ENCODE assay signal across 1 mouse cellular context in genomic region chr7:44359908-44360672, GRCm38 (mm10).
A peak's percentile ranks its signal among the peaks of the same experiment; 100 is the strongest.
TF ChIP-seq lines count a peak whose summit lies in the region.

No protein-coding gene starts in this region.

TF ChIP-seq in CH12.LX, 34 proteins besides CTCF, POLR2A, EP300 and RAD21 (continued from another document):
- TF ChIP-seq CHD1 (IDR thresholded peaks at IDR 0.05; ENCODE audit: low read depth, low read length) (no peak), JUN (IDR thresholded peaks at IDR 0.05; ENCODE audit: insufficient read depth, low read depth, low read length) (no peak), NELFE (IDR thresholded peaks at IDR 0.05; ENCODE audit: low read depth, low read length) (peak; percentile 60; the same call in 1 of the 2 replicates), SMC3 (IDR thresholded peaks at IDR 0.05; ENCODE audit: low read depth, low read length) (no peak), MAX (IDR thresholded peaks at IDR 0.05; ENCODE audit: low read length) (peak; percentile 58; the same call in 1 of the 2 replicates), KAT2A (IDR thresholded peaks at IDR 0.05; ENCODE audit: insufficient replicate concordance, low read length) (0 out of 2 replicates have a peak, but pooled peaks have one; percentile 14), RCOR1 (conservative IDR thresholded peaks at IDR 0.05; ENCODE audit: low read depth, low read length) (0 out of 2 replicates have a peak, but pooled peaks have one; percentile 46), TCF12 (IDR thresholded peaks at IDR 0.05; ENCODE audit: low read depth, low read length) (no peak; the same call in 1 of the 2 replicates), GABPA (IDR thresholded peaks at IDR 0.05; ENCODE audit: insufficient replicate concordance, low read depth, low read length) (no peak), MXI1 (IDR thresholded peaks at IDR 0.05; ENCODE audit: low read depth, low read length) (peak; percentile 49; the same call in 1 of the 2 replicates), ZC3H11A (IDR thresholded peaks at IDR 0.05; ENCODE audit: low read depth, low read length) (no peak), JUND (conservative IDR thresholded peaks at IDR 0.05; ENCODE audit: low read depth, low read length) (no peak), ETS1 (conservative IDR thresholded peaks at IDR 0.05; ENCODE audit: low read depth, low read length) (no peak), MAZ (IDR thresholded peaks at IDR 0.05; ENCODE audit: low read depth, low read length) (0 out of 2 replicates have a peak, but pooled peaks have one; percentile 25), ELF1 (IDR thresholded peaks at IDR 0.05; ENCODE audit: low read depth, low read length) (peak; percentile 44; the same call in 1 of the 2 replicates), POLR2AphosphoS2 (IDR thresholded peaks at IDR 0.05; ENCODE audit: low read depth, low read length) (no peak), UBTF (IDR thresholded peaks at IDR 0.05; ENCODE audit: low read depth, low read length) (no peak), TBP (conservative IDR thresholded peaks at IDR 0.05; ENCODE audit: low read depth, low read length) (no peak), PAX5 (IDR thresholded peaks at IDR 0.05; ENCODE audit: low read length) (peak; percentile 85; the same call in 1 of the 2 replicates), SIN3A (IDR thresholded peaks at IDR 0.05; ENCODE audit: low read length) (0 out of 2 replicates have a peak, but pooled peaks have one; percentile 51), USF1 (IDR thresholded peaks at IDR 0.05; ENCODE audit: low read depth, low read length) (no peak), MEF2A (IDR thresholded peaks at IDR 0.05; ENCODE audit: borderline replicate concordance, low read depth, low read length) (peak; percentile 54; the same call in 1 of the 2 replicates)
